Mouse (Mus musculus) 3134 (cell line): ENCODE data around the gene Cbln1.
A peak's percentile ranks its signal among the peaks of the same experiment; 100 is the strongest.

Experiments
- DNase-seq: peaks from one replicate; pipeline ENCODE4 v3.0.0-alpha.2; 2011; ENCODE audit warnings: low spot score; ENCODE audit not compliant: insufficient read length; ENCODE audit errors: extremely low read depth

The Cbln1 gene

DNA sequence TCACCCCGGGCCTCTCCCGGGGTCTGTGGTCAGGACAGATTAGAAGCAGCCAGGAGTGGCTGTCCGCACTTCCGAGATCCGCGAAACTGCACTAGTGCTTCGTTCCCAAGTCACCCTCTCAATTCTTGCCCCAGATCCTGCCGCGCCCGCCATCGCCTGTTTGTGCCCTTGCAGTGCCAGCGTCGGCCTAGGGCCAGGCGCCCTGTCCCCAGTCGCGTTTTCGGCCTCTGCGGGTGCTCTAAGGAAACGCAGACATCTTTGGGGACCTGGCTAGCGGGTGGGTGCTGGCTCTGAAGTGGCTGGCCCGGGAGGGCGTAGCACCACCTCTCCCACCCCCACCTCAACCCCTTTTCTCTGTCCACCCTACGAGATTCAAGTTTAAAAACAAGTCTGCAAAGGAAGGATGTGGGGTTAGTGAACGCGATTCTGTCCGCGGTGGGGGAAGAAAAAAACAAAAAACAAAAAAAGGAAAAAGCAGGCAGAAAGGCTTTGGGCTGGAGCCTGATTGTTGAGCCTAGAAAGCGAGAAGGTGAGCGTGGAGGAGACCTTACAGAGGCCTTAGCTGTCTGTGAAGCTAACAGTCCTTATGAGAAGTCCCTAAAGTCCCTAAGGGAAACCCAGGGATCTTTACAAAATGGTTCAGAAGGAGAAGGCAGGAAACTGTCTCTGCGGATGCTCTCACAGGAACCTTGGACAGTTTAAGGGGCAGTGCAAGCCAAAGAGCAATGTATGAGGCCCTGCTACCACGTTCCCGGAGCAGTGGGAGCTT is 1.4 kb downstream of the Cbln1 start:
- peak; percentile 11 for DNase-seq

DNA sequence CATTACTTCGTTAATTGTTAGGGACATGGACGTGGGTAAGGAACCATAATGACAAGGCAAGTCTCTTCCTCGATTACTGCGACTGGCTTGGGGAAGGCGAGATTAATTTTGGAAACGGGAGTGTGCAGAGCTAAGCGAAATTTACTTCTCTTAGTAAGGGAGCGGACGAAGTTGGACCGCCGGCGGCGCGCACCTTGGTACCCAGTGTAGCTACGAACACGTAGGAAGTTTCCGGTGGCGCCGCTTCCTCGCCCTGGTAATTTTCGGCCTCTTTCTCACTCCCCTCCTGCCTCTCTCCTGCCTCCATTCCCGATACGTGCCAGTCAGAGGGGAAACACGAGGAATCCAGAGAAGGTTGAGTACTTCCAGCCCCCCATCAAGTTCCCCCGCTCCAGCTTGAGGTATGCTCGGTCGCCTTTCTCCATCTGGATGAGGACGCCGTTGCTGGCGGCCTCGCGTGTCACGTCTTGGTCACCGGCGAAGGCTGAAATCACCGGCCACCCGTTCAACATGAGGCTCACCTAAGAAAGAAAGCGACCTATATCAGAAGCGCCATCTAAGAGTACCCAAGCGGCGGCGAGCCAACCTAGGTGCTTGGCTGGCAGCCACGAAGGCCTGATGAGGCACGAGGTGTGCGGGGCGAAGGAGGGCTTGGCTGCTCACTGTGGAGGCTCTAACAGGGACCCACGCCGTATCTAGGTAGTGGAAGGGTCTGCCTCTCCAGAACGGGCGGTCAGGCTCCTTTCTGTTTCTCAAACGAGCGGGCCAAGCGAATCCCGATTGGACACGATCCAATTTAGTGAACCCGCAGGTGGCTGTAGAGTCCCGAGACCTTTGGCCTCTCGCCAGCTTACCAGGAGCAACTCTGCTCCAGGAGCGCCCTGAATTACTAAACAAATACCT is 2.2 kb downstream of the Cbln1 start:
- DNase-seq = no peak

- no peak for DNase-seq
Observed at GRCm38 (mm10) chr8:87468958-87469815, 3.2 kb downstream of the Cbln1 start.

DNA sequence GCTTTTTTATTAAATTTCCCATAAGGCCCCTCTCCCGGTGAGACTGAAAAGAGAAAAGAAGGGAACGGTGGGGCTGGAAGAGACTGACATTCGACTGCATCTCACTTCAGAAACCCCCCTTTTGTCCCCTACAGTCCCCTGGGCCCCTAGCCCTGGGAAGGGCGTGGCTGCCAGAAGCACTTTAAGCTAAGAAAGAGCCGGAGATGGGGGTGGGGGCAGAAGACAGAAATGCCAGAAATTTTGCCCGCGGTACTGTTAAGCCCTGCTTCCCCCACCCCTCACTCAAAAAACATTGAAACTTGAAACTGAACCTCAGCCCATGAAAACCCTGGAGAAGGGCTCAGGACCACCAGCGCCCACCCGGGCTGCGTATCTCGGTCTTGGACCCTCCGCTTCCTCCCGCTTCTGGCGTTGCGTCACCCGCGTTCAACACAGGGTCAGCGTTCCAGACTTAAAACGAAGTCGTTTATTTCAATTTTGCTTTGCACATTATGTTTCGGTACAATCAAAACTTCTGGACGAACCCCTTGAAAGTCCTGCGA is 3.9 kb downstream of the Cbln1 start:
- DNase-seq = no peak

DNA sequence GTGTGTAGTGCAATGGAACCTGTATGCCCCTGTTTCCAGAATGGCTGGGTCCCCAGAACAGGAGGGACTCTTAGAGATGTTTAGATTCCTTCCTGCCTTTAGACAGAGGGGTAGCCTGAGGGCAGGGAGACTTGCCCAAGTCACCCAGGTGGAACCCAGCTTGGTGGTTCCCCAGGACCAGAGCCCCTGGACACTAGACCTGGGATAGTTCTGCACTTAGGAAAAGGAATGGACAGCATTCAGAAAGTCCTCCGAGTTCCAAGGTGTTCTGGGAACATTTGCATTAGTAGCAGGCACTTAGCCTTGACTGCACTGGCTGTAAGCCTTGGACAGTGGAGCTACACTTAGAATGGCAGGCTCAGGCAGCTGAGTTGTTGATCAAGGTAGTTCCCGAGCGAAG is 4.5 kb downstream of the Cbln1 start:
- no peak for DNase-seq

DNA sequence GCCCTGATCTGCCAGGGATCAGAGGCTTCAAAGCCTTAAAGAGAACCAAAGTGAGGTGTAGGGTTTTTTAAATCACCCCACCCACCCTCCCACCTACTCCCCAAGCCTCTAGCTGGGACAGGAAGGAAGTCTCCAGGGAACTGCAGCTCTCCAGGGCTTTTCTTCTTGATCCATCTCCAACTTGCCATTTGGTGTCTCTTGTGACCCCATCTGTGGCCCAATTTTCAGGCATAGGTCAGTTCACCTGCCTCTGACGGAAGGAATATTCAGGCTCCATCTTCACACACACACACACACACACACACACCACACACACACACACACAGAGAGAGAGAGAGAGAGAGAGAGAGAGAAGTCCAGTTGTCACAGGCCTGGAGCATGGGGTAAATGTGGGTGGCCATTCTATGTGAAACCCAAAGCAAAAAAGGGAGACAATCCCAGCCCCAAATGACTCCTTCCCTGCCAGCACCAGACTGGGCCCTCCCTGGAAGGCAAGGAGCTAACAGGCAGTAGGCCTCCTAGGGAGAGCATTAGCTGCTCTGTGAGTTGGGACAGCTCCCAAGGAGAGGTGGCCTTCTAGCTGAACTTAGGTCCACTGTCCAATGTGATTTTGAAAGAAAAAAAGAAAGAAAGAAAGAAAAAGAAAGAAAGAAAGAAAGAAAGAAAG is 5.3 kb downstream of the Cbln1 start:
- DNase-seq = no peak

- DNase-seq = no peak
Observed at GRCm38 (mm10) chr8:87466335-87466734, 6.1 kb downstream of the Cbln1 start.

GRCm38 (mm10) chr8:87464446-87464845 is 8.0 kb downstream of the Cbln1 start:
- no peak for DNase-seq

- DNase-seq = no peak
Observed at GRCm38 (mm10) chr8:87461801-87462200, 10.6 kb downstream of the Cbln1 start.

DNA sequence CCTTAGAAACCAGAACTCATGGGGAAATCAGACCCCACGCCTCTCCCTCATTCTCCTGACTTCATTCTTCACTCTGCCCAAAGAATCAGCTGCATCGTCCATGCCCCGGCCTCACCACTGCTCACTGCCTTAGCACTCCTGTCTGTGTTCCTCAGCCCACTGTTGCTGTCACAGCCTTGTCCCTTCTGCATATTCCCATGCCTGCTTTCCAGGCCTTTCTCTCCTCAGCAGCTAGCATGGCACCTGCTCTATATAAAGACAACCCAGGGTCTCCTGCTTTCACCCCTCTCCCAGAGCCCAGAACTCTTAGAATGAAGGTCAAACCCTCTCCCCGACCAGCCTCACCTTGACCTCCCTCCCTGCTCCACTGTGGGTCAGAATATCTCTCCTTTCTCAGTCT is 15.5 kb downstream of the Cbln1 start:
- DNase-seq = no peak

DNA sequence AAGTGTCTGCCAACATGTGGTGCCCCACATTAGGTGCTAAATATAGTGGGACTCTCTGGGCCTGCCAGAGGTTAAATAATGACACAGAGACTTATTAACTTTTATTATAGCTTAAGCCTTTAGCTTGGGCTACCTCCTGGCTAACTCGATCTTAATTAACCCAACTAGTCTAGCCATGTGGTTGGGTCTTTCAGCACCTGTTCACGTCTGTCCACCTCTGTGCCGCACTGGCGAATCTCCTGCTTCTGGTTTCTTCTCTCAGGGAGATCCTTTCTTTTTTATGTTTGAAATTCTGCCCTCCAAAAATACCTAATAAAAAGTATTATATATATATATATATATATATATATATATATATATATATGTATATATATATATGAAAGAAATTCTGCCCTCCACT is 19.6 kb downstream of the Cbln1 start:
- DNase-seq = no peak

GRCm38 (mm10) chr8:87451737-87452136 is 20.7 kb downstream of the Cbln1 start:
- DNase-seq = no peak

DNA sequence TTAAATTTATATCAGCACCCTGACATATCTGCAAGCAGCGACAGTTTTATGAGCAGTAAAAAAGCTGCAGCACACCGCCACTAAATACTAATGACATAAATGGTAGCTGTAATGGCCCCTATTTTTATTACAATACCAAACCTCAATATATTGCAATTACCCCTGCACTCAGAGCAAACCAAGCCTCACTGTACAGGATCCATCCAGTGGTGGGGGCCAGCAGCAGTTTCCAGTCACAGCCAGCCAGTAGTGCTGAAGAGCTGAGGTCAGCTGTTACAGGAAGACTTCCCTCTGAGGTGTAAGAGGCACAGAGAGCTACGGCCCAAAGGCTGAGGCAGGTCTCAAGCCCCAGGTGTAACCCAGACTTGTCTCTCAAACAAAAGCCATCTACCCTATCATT is 37.8 kb downstream of the Cbln1 start:
- DNase-seq = no peak

DNA sequence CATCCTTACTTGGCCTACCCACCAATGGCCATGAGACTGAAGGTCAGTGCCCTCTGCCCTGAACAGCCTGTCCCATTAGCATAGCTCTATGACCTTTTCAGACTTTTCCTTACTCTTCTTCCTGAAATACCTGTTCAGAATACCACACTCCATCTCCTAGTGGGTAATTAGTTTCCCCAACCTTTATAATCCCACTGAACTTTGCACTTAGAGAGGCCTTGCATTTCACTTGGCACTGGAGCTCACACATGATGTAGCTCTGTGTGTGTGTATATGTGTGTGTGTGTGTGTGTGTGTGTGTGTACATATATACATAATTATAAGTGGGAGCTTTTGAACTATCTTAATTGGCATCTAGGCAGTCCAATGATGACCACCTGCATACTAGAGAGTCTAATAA is 45.2 kb downstream of the Cbln1 start:
- DNase-seq = no peak

DNA sequence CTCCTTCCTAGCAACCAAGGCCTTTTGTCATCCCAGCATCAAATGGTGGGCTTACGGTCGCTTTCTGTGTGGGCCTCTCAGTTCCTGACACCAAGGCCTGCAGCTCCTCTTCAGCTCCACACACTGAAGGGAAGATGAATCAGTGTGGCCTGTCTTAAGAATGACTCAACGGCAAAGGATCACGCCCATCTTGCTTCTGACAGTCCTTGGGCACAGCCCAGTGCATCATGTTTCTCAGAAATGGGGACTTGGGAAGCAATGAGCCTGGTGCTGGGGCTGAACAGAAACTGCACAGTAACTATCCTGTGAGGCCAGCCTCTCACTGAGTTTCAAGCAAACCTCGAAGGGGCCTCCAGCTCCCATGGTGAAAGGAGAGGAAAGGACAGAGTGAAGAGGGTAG is 47.7 kb downstream of the Cbln1 start:
- peak; percentile 30 for DNase-seq

- no peak for DNase-seq
Observed at GRCm38 (mm10) chr8:87421697-87422096, 50.7 kb downstream of the Cbln1 start.
